Mouse (Mus musculus): ENCODE results near the gene Fkbp8.

Gene Fkbp8

DNA sequence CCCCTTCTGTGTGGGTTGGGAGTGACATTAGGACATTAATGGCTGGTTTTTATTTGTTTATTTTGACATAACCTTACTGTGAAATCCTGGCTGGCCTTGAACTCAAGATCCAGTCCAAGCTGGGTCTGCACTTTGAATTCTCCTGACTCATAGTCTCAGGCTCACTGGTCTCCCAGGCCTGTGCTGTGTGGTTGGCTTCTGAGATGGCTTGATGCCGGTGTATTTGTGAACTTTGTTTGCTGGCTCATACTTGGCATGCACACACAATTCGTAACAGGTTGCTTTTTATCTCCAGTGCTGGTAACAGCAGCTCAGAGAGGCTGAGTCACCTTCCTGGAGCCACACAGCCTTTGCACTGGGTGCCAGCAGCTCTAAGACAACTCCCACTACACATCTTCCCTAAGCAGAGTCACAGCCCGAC, 2.2 kb downstream of the Fkbp8 start:
- no peak for DNase-seq (ENCODE audit: low spot score)

- no peak for DNase-seq (ENCODE audit: low spot score)
These were observed 2.8 kb downstream of the Fkbp8 start for GRCm38 (mm10) chr8:70530314-70530713.

- DNase-seq (ENCODE audit: low spot score): no peak
These were observed 6.8 kb downstream of the Fkbp8 start for GRCm38 (mm10) chr8:70534281-70534680.

GRCm38 (mm10) chr8:70535221-70535620, 7.7 kb downstream of the Fkbp8 start:
- no peak for DNase-seq (ENCODE audit: low spot score)

DNA sequence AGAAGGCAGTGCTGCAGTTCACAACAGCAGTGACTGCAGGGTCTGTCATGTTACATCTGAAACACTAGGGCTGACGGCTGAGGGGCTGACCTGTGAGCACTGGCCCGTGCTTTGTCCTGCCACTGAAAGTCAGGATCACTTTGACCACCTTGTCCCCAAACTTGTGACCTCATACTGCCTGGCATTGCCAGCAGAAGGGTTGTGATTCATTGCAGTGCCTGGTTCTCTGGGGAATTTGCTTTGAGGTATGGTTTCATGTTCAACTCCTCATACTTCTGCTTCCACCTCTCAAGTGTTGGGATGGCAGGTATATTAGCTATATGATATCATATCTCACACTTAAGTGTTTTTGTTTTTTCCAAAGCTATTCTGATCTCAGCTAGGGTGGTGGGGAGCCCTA, 8.2 kb downstream of the Fkbp8 start:
- DNase-seq (ENCODE audit: low spot score): no peak

DNA sequence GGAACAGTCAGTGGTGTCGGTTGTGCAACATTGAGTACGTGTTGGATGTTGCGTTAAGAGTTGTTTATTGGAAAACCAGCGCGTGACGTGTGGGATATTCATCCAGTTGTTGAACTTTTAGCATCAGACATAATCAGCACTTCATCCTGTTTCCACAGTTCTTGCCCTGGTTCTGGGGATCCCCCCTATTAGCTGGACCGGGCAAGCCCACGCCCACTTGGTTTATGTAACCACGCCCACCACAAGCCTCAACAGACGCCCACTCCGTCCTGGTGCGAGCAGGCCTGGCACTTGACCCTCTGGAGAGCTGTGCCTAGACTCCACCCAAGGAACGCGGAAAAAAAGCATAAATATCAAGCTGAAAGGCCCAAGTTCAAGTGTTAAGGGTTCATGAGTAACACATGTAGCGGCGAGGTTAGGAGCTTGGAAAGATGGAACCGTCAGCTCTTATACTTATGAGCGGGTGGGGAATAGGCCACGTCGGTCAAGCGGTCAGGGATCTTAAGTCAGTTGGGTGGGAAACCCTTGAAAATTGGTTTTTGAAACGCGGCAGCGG, 10.6 kb downstream of the Fkbp8 start:
- peak; percentile 81 for DNase-seq (ENCODE audit: low spot score)

GRCm38 (mm10) chr8:70538633-70539076, 11.1 kb downstream of the Fkbp8 start:
- DNase-seq (ENCODE audit: low spot score): peak; percentile 100

GRCm38 (mm10) chr8:70539077-70539813, 11.7 kb downstream of the Fkbp8 start, which contains the start of gene Ell:
Gene Ell (plus strand): TSS chr8:70539457.
- DNase-seq (ENCODE audit: low spot score): peak; percentile 99

DNA sequence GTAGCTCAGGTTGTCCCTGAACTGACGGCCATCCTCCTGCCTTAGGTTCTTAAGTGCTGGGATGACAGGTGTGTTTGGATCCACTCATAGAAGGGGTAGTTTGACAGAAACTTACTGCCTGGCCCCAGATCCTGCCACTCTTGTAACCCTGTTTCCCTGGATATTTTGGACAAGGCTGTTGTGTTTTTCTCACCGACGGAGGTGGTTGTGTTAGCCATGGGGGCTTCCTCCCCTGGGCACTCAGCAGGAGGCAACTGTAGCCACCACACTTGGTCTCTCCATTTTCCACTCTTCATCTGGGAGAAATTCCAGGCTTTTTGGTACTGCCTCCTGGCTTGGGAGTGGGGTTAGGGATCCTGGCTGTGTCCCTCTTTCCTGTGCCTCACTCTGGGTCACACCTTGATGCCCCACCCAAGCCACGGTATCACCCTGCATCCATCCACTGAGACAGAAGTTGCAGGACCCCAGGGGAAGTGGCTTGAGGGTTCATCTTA, 12.5 kb downstream of the Fkbp8 start:
- DNase-seq (ENCODE audit: low spot score): no peak

DNA sequence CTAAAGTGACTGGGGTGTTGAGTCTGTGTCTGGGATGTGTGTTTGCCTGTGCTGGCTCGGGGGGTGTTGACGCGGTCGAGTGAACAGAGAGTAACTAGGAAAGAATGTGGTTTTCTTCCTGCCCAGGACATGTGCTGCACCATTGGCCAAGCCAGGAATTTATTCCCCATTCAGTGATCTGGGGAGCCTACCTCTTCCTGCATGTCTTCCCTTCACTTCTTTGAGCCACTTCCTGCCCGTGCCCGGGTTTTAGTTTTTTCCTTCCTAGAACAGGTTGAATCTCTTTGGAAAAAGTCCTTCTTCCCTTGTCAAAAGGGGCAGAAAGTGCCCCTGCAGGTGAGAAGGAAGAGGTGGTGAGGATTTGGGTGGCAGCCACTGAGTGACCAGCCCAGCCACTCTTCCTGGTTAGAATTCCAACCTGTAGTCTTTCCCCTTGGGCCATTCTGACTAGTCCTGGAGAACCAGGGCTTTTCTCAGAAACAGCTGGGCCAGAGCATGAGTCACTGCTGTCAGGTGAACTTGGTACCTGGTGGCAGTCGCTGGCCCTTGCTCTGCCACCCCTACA, 13.1 kb downstream of the Fkbp8 start:
- DNase-seq (ENCODE audit: low spot score): no peak

DNA sequence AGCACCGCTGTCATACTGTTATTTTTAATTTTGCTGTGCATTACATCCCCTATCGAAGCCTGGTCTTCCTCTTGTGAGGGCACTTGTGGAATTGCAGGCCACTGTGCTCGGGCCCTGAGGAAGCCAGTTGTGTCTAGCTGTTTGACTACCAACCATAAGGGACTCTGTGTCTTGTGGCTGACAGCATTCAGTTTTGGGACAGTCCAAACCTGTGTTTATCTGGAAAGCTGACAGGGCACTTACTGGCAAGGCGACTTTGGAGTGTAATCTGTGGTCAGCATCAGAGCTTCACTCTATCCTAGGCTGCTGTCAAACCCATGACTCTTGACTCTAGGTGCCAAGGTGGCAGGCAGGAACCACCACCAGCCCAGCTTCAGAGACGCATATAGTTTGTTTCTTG, 13.6 kb downstream of the Fkbp8 start:
- DNase-seq (ENCODE audit: low spot score): no peak

GRCm38 (mm10) chr8:70544200-70544687, 16.7 kb downstream of the Fkbp8 start:
- no peak for DNase-seq (ENCODE audit: low spot score)

DNA sequence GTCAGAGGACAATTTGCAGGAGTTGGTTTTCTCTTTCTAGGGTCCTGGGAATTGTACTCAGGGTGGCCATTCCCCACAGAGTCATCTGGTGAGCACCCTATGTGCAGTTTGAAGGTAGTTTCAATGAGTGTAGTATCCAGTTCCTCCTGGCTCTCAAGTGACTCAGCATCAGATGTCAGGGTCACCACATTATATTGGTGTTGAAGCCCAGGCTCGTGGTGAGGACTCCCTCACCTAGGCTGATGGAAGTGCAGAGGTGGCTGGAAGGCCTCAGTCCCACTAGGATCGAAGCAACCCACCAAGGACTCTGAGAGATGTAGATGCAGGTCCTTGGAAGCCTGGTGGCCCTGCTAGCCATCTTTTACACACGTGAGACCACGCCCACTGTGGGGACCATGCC, 18.9 kb downstream of the Fkbp8 start:
- DNase-seq (ENCODE audit: low spot score): no peak

DNA sequence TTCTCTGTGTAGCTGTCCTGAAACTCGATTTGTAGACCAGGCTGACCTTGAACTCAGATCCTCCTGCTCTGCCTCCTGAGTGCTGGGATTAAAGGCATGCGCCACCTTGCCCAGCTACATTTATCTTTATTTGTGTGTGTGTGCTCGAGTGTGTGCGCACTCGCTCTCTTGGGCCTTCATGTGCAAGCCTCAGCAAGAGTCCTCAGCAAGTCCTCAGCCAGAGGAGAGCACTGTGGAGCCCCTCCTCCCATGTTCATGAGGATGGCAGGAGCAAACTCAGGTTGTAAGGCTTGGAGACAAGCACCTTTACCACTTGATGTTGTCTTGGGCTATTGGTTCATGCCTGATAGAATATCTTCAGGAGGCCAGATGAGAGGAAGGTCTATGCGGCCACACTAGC, 20.2 kb downstream of the Fkbp8 start:
- no peak for DNase-seq (ENCODE audit: low spot score)

DNA sequence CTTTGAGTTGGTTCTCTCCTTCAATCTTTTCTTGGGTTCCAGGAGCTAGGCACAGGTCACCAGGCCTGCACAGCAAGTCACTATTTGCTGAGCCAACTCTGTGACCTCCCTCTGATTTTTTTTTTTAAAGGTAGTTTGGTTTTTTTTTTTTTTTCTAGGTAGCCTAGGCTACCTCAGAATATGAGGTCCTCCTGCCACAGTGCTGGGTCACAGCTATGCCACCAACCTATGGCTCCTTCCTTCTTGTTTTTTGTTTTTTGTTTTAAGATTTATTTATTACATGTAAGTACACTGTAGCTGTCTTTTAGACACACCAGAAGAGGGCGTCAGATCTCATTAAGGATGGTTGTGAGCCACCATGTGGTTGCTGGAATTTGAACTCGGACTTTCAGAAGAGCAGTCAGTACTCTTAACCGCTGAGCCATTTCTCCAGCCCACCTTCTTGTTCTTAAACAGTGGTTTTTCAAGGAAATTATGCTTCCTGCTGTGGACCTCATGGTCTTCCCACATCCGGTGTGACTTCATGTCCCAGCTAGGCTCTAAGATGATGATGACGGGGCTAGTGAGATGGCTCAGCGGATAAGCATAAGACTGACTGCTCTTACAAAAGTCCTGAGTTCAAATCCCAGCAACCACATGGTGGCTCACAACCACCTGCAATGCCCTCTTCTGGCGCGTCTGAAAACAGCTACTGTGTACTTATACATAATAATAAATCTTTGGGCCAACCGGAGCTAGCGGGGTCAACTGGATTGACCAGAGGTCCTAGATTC, 22.1 kb downstream of the Fkbp8 start:
- no peak for DNase-seq (ENCODE audit: low spot score)

- DNase-seq (ENCODE audit: low spot score): no peak
These were observed 24.1 kb downstream of the Fkbp8 start for GRCm38 (mm10) chr8:70551558-70552161.

DNA sequence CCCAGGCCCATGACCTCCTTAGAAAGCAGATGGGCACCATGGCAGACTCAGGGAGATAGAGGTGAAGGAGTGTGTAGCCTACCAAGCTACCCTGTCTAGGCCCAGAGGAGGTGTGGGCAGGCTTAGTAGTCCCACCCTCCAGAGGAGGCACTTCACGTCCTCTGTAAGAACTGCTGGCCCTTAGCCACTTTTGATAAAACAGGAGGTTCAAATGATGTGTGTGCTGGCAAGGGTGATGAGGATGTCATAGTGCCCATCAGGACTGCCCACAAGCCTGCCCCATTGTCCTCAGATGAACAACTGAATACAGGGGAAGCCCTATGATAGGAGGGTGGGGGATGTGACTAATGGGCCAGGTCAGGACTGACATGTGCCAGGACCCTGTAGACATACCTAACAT, 25.3 kb downstream of the Fkbp8 start:
- DNase-seq (ENCODE audit: low spot score): no peak

GRCm38 (mm10) chr8:70553740-70554139, 26.2 kb downstream of the Fkbp8 start:
- DNase-seq (ENCODE audit: low spot score): no peak

GRCm38 (mm10) chr8:70555079-70555747, 27.7 kb downstream of the Fkbp8 start:
- no peak for DNase-seq (ENCODE audit: low spot score)

DNA sequence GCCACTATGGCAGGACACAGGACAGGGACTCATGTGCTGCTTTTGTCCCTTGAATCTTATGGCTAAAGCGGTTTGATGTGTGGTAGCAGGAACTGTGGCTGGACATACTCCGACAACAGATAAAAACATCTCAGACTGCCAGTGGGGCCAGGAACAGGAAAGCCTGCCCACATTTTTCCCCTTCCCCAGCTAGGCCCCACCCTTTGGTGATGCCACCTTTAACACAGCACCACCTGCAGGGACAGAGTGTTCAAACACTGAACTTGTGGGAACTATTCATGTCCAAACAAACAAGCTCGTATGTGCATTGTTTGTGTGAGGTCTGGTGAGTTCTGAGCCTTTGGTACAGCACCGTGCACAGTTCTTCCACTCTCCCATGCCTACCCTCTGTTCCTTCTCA, 30.8 kb downstream of the Fkbp8 start:
- DNase-seq (ENCODE audit: low spot score): no peak

DNA sequence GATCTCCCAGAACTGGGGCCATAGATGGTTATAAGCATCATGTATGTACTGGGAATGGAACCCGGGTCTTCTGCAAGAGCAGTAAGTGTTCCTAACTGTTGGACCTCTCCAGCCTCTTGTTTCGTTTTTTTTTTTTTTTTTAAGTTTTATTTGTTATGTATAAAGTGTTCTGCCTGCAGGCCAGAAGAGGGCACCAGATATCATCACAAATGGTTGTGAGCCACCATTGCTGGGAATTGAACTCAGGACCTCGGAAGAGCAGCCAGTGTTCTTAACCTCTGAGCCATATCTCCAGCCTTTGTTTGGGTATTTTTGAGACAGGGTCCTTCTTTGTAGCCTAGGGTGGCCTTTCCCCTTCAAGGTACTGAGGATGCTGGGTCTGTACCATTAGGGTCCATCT, 31.5 kb downstream of the Fkbp8 start:
- DNase-seq (ENCODE audit: low spot score): no peak

Measured in testis, postnatal 14 days (tissue).